Mouse (Mus musculus): ENCODE results near the gene Abcf3. TPM values are rescaled to one million over a fixed set of nuclear protein-coding genes. Genes with fewer than 3 reads are reported as not detected.

Gene Abcf3
- total RNA-seq (2021), result 10 to 100 TPM; 86.0 to 95.3 TPM
- long read RNA-seq, experiment 1, transcript Abcf3-201 (21 exons, 3,090 nt), result major isoform, 77 of 102 reads
- long read RNA-seq, experiment 1, partial matches to known transcripts, result 14 of 102 reads
- long read RNA-seq, experiment 1, other reads (novel, unspliced or antisense), result 11 of 102 reads
- long read RNA-seq, experiment 2, transcript Abcf3-201 (21 exons, 3,090 nt), result major isoform, 12 of 21 reads
- long read RNA-seq, experiment 2, partial matches to known transcripts, result 6 of 21 reads
- long read RNA-seq, experiment 2, other reads (novel, unspliced or antisense), result 3 of 21 reads

DNA sequence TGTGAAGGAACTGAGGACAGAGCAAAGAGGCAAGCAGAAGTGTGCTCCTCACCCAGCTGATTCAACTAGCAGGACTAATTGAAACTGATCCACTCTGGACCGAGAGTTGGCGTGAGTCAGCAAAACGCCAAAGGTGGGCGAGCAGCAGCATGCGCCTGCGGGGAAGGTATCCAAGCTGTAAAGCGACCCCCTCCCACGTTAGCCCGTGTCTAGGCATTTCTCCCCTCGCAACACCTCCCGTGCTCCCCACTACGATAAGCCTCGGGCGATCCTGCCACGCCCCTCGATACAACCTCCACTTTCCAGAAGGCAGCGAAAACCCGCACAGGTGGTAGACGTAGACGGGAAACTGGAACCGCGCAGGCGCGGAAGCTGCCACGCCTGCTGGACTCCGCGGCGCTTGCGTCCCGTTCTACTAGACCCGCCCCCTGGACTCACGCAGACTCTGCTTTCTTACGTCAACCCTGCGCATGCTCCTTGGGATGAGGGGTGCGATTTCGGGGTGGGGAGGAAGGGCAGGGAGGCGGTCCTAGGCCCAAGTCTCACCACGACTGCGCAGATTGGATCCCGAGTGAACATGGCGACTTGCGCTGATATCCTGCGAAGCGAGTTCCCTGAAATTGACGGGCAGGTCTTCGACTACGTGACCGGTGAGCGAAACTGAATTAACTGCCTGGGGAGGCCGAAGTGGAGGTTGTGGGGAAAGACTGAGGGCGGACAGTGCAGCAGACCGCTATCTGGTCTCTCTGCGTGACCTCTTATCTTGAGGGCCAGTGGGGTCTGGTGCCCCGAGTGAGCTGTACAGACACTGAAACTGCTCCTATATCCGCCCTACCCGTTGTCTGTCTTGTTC lies at the start of gene Abcf3:
Gene Abcf3, plus strand, starts transcription at position 482 of the 853 bp plus-strand sequence.
- DNase-seq, result peak; percentile 98 to 99

DNA sequence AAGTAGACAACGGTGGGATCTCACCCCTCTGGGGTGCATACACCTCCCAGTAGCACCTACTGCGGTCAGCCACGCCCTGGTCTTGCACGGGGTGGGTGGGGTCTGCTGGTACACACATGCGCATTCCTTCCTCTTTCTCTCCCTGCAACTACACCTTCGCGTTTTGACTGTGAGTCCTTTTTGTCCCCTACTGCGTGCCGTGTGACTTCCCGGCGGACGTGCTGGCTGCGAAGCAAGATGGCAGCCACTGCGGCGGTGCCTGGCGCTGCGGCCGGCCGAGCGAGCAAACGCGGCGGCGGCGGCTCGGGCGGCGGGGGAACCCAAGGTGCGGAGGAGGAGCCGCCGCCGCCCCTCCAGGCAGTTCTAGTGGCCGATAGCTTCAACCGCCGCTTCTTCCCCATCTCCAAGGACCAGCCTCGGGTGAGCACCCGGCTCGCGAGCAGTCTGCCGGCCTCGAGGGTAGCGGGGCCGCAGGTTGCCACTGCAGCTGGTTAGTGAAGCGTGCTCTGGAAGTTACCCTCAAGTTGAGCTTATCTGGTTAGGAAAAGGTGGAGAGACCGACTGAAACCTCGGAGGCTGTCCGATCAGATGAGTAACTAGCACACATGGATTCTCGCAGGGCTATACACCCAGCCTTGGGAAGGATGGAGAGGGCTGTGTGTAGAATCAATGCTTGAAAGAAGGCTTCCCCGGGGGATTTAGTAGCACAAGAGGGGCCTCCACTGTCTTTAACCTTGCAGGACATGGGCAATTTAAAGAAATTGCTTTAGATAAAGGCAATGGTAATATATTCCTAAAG lies 49.5 kb upstream of the Abcf3 start, which contains the start of gene Eif2b5:
Gene Eif2b5, plus strand, starts transcription at position 141 of the 799 bp plus-strand sequence.
- peak; percentile 94 to 95 for DNase-seq

DNA sequence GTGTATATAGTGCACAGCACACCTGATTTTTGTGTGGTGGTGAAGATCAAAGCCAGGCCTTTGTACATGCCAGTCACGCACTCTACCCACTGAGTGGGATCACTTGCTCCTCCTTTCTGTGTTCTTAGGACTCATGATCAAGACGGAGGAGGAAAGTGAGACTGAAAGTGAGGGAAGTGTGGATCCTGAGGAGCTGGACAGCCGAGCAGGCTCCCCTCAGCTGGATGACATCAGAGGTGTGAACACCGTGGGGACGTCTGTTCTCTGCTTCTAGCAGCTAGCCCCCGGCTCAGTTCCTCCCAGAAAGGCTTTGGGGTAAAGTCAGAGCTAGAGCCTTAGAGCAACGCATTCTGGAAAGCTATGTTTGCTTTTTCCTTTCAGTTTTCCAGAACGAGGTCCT lies 42.4 kb upstream of the Abcf3 start:
- no peak for DNase-seq

GRCm38 (mm10) chr16:20509349-20509748 lies 39.0 kb upstream of the Abcf3 start:
- peak; percentile 42 to 60 for DNase-seq

GRCm38 (mm10) chr16:20511277-20511847 lies 37.0 kb upstream of the Abcf3 start:
- DNase-seq, result no peak

DNA sequence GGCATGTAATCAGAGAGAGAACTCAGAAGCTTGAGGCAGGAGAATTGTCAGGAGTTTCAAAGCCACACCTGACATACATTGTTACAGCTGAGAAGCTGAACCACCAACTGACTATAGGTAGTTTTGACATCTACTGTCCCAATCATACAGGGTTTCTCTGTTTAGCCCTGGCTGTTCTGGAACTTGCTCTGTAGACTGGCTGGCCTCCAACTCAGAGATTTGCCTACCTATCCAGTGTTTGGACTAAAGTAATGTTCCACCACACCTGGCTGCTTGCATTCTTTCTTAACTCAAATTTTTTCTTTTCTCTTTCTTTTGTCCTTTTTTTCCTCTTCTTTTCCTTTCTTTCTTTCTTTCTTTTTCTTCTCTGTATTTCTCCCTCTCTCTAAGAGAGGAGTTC lies 32.3 kb upstream of the Abcf3 start:
- no peak for DNase-seq

DNA sequence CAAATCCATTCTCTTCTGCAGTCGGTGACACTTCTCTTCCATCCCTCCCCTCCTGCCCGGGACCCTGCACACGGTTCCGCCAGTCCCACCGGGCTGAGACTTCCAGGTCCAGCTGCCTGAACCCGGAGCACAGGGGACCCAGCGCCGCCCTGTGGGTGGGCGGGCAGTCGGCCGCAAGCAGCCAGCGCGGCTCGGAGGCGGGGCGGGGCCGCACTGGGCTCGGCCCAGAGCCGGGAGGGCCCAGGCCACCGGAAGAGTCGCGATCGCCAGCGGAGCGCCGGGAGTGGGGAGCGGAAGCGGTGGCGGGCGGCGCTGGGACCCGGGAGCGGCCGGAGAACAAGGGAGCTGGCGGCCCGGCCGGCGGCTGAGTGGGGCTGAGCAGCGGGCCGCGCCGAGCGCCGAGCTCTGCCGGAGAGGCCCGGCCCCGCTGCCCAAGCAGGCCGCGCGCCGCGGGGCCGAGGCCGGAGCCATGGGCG lies 31.6 kb upstream of the Abcf3 start, which contains the start of gene Dvl3:
Gene Dvl3, plus strand, starts transcription at position 257 of the 476 bp plus-strand sequence.
- peak; percentile 96 to 98 for DNase-seq

- no peak for DNase-seq
Observed at GRCm38 (mm10) chr16:20517216-20517615, 31.2 kb upstream of the Abcf3 start.

GRCm38 (mm10) chr16:20517701-20518374 lies 30.5 kb upstream of the Abcf3 start:
- DNase-seq, result peak; percentile 15 to 42

DNA sequence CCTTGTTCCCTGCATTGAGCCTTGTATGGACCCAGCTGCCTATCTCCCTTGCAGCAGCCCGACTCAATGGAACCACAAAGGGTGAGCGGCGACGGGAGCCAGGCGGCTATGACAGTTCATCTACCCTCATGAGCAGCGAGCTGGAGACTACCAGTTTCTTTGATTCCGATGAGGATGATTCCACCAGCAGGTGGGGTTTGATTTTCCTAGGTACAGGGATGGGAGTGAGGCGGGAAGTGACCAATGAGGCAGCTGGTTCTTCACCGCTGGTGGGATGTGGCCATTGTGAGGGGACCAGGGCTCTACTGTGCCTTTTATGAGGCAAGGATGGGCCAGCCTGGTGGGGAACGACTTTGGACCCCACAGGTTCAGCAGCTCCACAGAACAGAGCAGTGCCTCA lies 24.5 kb upstream of the Abcf3 start:
- no peak for DNase-seq

GRCm38 (mm10) chr16:20528779-20529178 lies 19.6 kb upstream of the Abcf3 start:
- no peak for DNase-seq

DNA sequence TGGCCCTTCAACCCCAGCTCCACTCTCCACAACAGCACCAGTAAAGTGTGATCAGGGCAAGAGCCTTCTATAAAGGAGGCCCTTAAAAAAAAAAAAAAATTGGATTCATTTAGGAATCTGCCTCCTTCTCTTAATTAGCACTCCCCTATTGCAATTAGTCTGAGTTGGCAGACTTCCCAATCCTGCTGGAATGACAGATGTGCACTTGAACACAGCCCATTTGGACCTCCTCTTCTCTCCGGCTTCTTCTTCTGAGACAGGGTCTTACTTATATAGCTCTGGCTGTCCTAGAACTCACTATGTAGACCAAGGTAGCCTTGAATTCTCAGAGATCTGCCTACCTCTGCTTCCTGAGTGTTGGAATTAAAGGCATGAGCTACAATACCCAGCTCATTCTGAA lies 19.0 kb upstream of the Abcf3 start:
- no peak for DNase-seq

GRCm38 (mm10) chr16:20530941-20531340 lies 17.4 kb upstream of the Abcf3 start:
- no peak for DNase-seq

- no peak for DNase-seq
Observed at GRCm38 (mm10) chr16:20534617-20535295, 13.6 kb upstream of the Abcf3 start.

DNA sequence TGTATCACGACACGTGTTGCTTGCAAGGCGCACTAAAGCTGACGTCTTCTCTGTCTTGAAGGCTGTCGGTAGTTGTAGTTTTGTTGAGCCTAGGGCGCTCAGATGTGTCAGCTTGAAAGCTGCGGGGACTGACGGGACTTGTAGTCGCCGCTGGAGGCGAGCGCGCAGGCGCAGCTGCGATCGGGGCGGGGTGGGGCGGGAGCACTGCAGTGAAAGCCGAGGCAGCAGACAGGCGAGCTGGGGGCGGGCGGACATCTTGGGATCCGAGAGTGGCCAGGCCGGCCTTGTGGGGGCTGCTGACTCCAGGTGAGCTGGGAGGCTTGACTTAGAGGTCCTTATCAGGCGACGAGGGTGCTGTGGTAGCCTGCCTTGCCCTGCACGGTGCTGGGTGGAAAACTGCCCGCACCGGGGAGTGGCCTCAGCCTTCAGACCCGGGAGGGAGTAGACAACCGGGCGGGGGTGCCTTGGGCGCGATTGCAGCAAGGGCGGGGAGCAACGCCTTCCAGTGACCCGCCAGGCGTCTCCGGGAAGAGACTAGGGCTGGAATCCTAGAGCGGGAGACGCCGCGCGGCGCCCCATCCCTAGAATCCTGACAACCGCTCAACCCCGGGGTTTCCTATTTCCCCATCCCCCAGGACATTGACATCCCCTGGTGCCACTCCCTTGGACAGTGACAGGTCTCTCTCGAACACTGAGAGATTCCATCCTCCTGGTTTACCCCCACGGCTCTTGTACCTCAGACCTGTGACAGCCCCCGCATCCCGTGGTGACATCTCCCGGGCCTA lies 12.9 kb upstream of the Abcf3 start, which contains the start of gene Ap2m1:
Gene Ap2m1, plus strand, starts transcription at position 183 of the 785 bp plus-strand sequence.
- peak; percentile 94 to 96 for DNase-seq

GRCm38 (mm10) chr16:20536081-20536665 lies 12.2 kb upstream of the Abcf3 start:
- DNase-seq, result no peak

DNA sequence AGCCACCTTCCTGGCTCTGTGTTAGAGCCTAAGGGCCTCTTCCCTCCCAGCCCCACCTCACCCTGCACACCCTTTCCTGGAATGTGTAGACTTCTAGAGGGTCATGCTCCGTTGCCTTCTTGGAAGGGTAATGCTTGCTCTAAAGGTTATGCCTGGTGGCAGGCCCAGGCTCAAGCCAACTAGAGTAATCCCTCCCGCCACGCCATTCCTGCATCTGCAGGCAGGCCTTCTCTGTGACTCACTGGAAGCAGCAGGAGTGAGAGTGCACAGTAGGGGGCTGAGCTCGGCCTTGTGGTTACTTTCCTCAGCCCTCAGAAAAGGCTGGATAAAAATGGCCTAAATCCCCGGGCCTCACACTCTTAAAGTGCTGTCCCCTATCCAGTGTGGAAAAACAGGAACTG lies 11.3 kb upstream of the Abcf3 start:
- DNase-seq, result peak; percentile 70 to 71

DNA sequence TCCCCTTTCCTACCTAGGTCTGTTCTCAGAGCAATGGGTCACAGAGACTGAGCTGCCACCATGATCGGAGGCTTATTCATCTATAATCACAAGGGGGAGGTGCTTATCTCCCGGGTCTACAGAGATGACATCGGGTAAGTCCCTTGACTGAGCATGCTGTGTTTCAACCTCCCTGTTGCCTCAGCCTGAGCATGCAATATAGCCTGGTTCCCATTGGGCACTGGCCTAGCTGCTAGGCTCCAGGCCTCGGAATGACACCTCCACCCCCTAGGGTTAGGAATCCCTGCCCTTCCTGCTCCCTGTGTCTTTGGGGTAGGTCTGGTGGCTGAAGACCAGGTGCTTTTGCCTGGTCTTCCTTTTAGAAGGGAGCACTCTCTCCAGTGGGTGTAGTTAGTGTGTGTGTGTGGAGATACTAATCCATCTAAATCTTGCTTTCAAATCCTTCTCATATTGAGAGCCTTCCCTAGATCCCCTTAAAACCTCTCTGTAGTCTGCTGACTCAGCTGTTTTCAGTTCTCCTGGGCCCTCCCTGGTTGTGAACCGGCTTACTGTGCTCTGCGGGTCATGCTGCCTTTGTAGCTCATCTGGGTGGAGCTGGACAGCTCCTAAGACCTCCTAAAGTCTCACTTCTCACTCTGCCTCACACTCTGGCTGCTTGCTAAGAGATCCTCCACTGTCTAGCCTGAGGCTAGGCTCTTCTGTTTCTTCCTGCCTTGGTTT lies 10.6 kb upstream of the Abcf3 start:
- DNase-seq, result peak in 1 of 2 experiments; percentile 16
